Mouse (Mus musculus) kidney, postnatal 0 days (tissue): ENCODE data around the gene Ptpn13. TPM values are rescaled to one million over a fixed set of nuclear protein-coding genes. Genes with fewer than 3 reads are reported as not detected.

Source experiments
- ATAC-seq: fragments of 200-750 bp; cut with Nextera tagmentation; replicated peaks from 2 replicates; pipeline ENCODE4 v1.8.0; 2017; ENCODE audit warnings: low read depth, moderate number of reproducible peaks, moderate TSS enrichment, moderate library complexity; ENCODE audit not compliant: low FRiP score
- DNase-seq: peaks from one replicate; pipeline ENCODE4 v3.0.0-alpha.2; 2016; ENCODE audit warnings: low spot score
- H3K27ac ChIP-seq: fragments of 300-500 bp; sonication (generic); 2 replicates; pipeline ENCODE4 v1.5.1; 2014; ENCODE audit warnings: mild to moderate bottlenecking
- H3K27me3 ChIP-seq: fragments of 300-500 bp; sonication (generic); 2 replicates; pipeline ENCODE4 v1.6.1; 2014; ENCODE audit warnings: low read length, mixed read lengths; ENCODE audit not compliant: insufficient read depth
- H3K36me3 ChIP-seq: fragments of 300-500 bp; sonication (generic); 2 replicates; pipeline ENCODE4 v1.6.1; 2014; ENCODE audit warnings: low read length, mixed read lengths; ENCODE audit not compliant: insufficient read depth
- H3K4me1 ChIP-seq: fragments of 300-500 bp; sonication (generic); replicated peaks from 2 replicates; pipeline ENCODE4 v1.6.1; 2014; ENCODE audit warnings: antibody characterized with exemption, low read length, mixed read lengths; ENCODE audit not compliant: insufficient read depth
- H3K4me2 ChIP-seq: fragments of 300-500 bp; sonication (generic); 2 replicates; pipeline ENCODE4 v1.6.1; 2014; ENCODE audit warnings: mild to moderate bottlenecking, low read length, moderate library complexity, mixed read lengths
- H3K4me3 ChIP-seq: fragments of 300-500 bp; sonication (generic); replicated peaks from 2 replicates; pipeline ENCODE4 v1.5.1; 2014; ENCODE audit warnings: low read depth, low read length
- H3K9ac ChIP-seq: fragments of 300-500 bp; sonication (generic); 2 replicates; pipeline ENCODE4 v1.6.1; 2014; ENCODE audit warnings: low read depth, low read length
- H3K9me3 ChIP-seq: fragments of 300-500 bp; sonication (generic); replicated peaks from 2 replicates; pipeline ENCODE4 v1.6.1; 2016; ENCODE audit warnings: low read length, inconsistent platforms, mixed read lengths
- CTCF ChIP-seq: IDR thresholded peaks from 2 replicates; pipeline ENCODE4 v1.5.1; 2016; ENCODE audit warnings: antibody characterized with exemption, low read depth, mild to moderate bottlenecking, moderate library complexity
- WGBS: fragments of 180-500 bp; shearing (Covaris S2); extraction: QIAGEN DNeasy Blood & Tissue Kit; methylation state at CpG from one replicate; pipeline ENCODE4 v1.1.7; 2014; 5-methylcytosine and 5-hydroxymethylcytosine counted together
- polyA plus RNA-seq: library from polyadenylated mRNA; unstranded; fragments of >200 nt; fragmentation: Nextera tagmentation; extraction: Ambion mirVana; gene quantifications from 2 replicates; pipeline ENCODE4 v1.2.1, GENCODE M21; 2015

Gene Ptpn13
- polyA plus RNA-seq, 1 experiment from 2014 or later = 20.4 TPM

GRCm38 (mm10) chr5:103596467-103597146 lies 171.6 kb downstream of the Ptpn13 start:
- ATAC-seq = no peak
- no peak overlapping the region for H3K4me2 ChIP-seq
- no peak overlapping the region for H3K9ac ChIP-seq
- H3K36me3 ChIP-seq = peaks cover 3% of the 10 kb centered on the region; the same call in 1 of the 2 replicates
- H3K4me1 ChIP-seq = no peaks in the 10 kb centered on the region
- H3K9me3 ChIP-seq = no peaks in the 10 kb centered on the region
- H3K27ac ChIP-seq = no peak overlapping the region
- 76% methylated on average over 14 of the region's 14 CpGs for WGBS
- TF ChIP-seq CTCF = no peak
- H3K4me3 ChIP-seq = no peak overlapping the region
- DNase-seq = no peak
- no peaks in the 10 kb centered on the region for H3K27me3 ChIP-seq

DNA sequence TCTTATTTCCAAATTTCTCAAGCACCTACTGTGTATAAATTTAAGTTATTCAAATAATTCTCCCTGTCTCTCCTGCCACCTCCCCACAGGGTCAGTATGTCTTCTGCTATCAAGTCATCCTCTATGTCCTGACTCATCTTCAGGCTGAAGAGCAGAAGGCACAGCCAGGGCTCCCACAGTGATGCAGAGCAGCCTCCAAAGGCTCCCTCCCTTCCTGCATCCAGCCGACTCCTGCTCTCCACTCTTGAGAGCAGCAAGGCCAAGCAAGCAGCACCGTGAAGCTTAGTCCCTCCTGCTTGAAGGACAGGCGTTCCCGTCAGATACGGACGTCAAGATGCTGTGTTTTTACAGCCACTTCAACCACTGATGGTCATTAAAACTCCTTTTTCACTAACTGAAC lies 172.6 kb downstream of the Ptpn13 start:
- Histone ChIP-seq H3K4me2 (no peak overlapping the region), H3K4me3 (no peak overlapping the region), H3K9ac (no peak overlapping the region), H3K27me3 (no peaks in the 10 kb centered on the region), H3K27ac (no peak overlapping the region), H3K9me3 (no peaks in the 10 kb centered on the region), H3K36me3 (peaks cover 3% of the 10 kb centered on the region; the same call in 1 of the 2 replicates), H3K4me1 (no peaks in the 10 kb centered on the region)
- TF ChIP-seq CTCF = no peak
- no peak for ATAC-seq
- WGBS = 52% methylated on average over 6 of the region's 6 CpGs
- DNase-seq = no peak

DNA sequence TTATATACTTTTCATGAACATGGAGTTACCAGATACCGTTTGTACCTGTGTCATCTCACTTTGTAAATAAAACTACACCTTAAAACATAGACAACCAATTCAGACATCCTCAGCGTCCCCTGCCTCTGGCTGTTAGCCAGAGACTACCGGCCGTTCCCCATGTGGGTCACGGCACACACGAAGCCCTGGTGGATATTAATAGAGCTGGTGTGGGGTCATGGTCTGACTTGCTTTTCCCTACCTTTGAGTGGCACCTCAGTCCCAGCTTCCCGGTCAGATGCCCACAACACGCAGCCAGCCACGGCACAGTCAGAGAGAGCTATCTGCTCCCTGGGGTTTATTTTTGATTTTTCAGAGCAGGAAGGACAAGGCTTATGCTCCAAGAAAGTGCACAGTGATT lies 173.3 kb downstream of the Ptpn13 start:
- H3K27me3 ChIP-seq = no peaks in the 10 kb centered on the region
- peak overlapping the region; percentile 8; the same call in 1 of the 2 replicates for H3K27ac ChIP-seq
- H3K4me2 ChIP-seq = no peak overlapping the region
- ATAC-seq = no peak
- no peak overlapping the region for H3K9ac ChIP-seq
- H3K9me3 ChIP-seq = no peaks in the 10 kb centered on the region
- H3K4me3 ChIP-seq = no peak overlapping the region
- H3K4me1 ChIP-seq = no peaks in the 10 kb centered on the region
- WGBS = 70% methylated on average over 9 of the region's 9 CpGs
- no peak for DNase-seq
- no peak for TF ChIP-seq CTCF
- H3K36me3 ChIP-seq = peaks cover 3% of the 10 kb centered on the region; the same call in 1 of the 2 replicates

DNA sequence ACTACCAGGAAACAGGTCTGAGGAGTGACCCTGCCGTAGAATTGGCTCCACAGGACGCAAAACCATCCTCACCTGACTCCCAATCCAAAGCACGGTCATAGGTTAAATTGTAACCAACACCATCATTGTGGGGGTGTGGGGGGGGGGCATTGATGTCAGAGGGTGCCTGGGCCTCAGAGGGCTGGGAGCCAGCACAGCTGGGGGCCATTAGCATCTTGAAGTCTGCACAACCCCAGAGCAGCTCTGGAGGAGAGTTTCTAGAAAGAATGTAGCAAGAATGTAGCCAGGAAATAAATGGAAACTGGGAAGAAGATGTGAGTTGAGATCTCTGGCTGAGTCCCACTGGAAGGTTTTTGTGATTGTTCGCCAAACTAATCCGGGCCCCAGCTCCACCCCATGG lies 173.9 kb downstream of the Ptpn13 start:
- Histone ChIP-seq H3K9me3 (no peaks in the 10 kb centered on the region), H3K27ac (no peak overlapping the region), H3K27me3 (no peaks in the 10 kb centered on the region), H3K4me1 (no peaks in the 10 kb centered on the region), H3K36me3 (peaks cover 3% of the 10 kb centered on the region; the same call in 1 of the 2 replicates), H3K9ac (no peak overlapping the region), H3K4me2 (no peak overlapping the region), H3K4me3 (no peak overlapping the region)
- no peak for TF ChIP-seq CTCF
- 0 out of 2 replicates have a peak, but pooled peaks have one; percentile 26 for ATAC-seq
- 65% methylated on average over 5 of the region's 5 CpGs for WGBS
- DNase-seq = peak; percentile 37

GRCm38 (mm10) chr5:103603115-103603893 lies 178.3 kb downstream of the Ptpn13 start:
- no peak for DNase-seq
- no peak overlapping the region for H3K4me2 ChIP-seq
- H3K4me3 ChIP-seq = no peak overlapping the region
- TF ChIP-seq CTCF = no peak
- H3K27me3 ChIP-seq = no peaks in the 10 kb centered on the region
- no peaks in the 10 kb centered on the region for H3K36me3 ChIP-seq
- WGBS = 65% methylated on average over 11 of the region's 11 CpGs
- ATAC-seq = no peak
- no peaks in the 10 kb centered on the region for H3K9me3 ChIP-seq
- no peaks in the 10 kb centered on the region for H3K4me1 ChIP-seq
- H3K27ac ChIP-seq = no peak overlapping the region
- H3K9ac ChIP-seq = no peak overlapping the region

DNA sequence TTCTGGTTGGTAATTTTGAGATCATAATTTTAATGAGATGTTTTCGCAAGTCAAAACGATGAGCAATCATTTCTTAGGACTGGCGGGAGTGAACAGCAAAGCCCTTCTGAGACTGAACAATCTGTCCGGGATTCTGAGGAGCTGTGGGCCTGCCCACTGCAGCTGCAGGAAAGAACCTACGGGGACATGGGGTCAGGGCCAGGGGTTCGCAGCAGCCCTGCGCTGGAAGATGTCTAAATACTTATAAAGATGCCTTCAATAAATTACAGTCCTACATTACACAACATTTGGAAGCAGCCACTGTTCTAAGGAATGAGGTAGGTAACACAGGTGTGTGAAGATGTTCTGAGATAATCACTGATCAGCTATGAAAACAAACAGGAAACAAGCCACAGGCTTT lies 180.7 kb downstream of the Ptpn13 start:
- no peak for DNase-seq
- Histone ChIP-seq H3K36me3 (no peaks in the 10 kb centered on the region), H3K27ac (no peak overlapping the region), H3K4me3 (no peak overlapping the region), H3K4me1 (no peaks in the 10 kb centered on the region), H3K9me3 (no peaks in the 10 kb centered on the region), H3K4me2 (no peak overlapping the region), H3K9ac (no peak overlapping the region), H3K27me3 (no peaks in the 10 kb centered on the region)
- no peak for TF ChIP-seq CTCF
- 66% methylated on average over 7 of the region's 7 CpGs for WGBS
- ATAC-seq = no peak
